Mouse (Mus musculus) limb, embryonic 15.5 days (tissue): Measurements from ENCODE around the gene Ccr1l1. TPM values are rescaled to one million over a fixed set of nuclear protein-coding genes. Genes with fewer than 3 reads are reported as not detected.
A peak's percentile ranks its signal among the peaks of the same experiment; 100 is the strongest.

Experiments
- ATAC-seq: fragments of 200-750 bp; cut with Nextera tagmentation; 2 replicates; pipeline ENCODE4 v1.8.0; 2017; ENCODE audit warnings: low read depth, moderate TSS enrichment; ENCODE audit not compliant: insufficient number of reproducible peaks, low FRiP score, low TSS enrichment
- H3K27ac ChIP-seq: fragments of 300-500 bp; sonication (generic); 2 replicates; pipeline ENCODE4 v1.5.1; 2015; ENCODE audit warnings: moderate library complexity, mild to moderate bottlenecking, inconsistent platforms
- H3K27me3 ChIP-seq: fragments of 300-500 bp; sonication (generic); 2 replicates; pipeline ENCODE4 v1.6.1; 2015; ENCODE audit warnings: inconsistent platforms
- H3K36me3 ChIP-seq: fragments of 300-500 bp; sonication (generic); 2 replicates; pipeline ENCODE4 v1.6.1; 2015; ENCODE audit warnings: inconsistent platforms
- H3K4me1 ChIP-seq: fragments of 300-500 bp; sonication (generic); 2 replicates; pipeline ENCODE4 v1.6.1; 2015; ENCODE audit warnings: inconsistent platforms
- H3K4me2 ChIP-seq: fragments of 300-500 bp; sonication (generic); 2 replicates; pipeline ENCODE4 v1.6.1; 2015; ENCODE audit warnings: mild to moderate bottlenecking, inconsistent platforms
- H3K4me3 ChIP-seq: fragments of 300-500 bp; sonication (generic); 2 replicates; pipeline ENCODE4 v1.5.1; 2015; ENCODE audit warnings: mild to moderate bottlenecking, inconsistent platforms
- H3K9ac ChIP-seq: fragments of 300-500 bp; sonication (generic); 2 replicates; pipeline ENCODE4 v1.6.1; 2015; ENCODE audit warnings: inconsistent platforms
- H3K9me3 ChIP-seq: fragments of 300-500 bp; sonication (generic); 2 replicates; pipeline ENCODE4 v1.6.1; 2016; ENCODE audit warnings: inconsistent platforms
- WGBS: fragments of 180-500 bp; shearing (Covaris S2); methylation state at CpG from one replicate; pipeline ENCODE4 v1.1.7; 2015; 5-methylcytosine and 5-hydroxymethylcytosine counted together
- polyA plus RNA-seq: library from polyadenylated mRNA; unstranded; fragments of >200 nt; fragmentation: Nextera tagmentation; extraction: Ambion mirVana; gene quantifications from 2 replicates; pipeline ENCODE4 v1.2.1, GENCODE M21; 2015

The Ccr1l1 gene
- polyA plus RNA-seq, 1 experiment from 2014 or later: not detected

GRCm38 (mm10) chr9:123953551-123953950 is 24.7 kb downstream of the Ccr1l1 start:
- no peaks in the 10 kb centered on the region for H3K4me1 ChIP-seq
- WGBS: 68% methylated on average over 2 of the region's 2 CpGs
- no peak overlapping the region for H3K27ac ChIP-seq
- no peak overlapping the region for H3K4me2 ChIP-seq
- no peak overlapping the region for H3K9ac ChIP-seq
- H3K9me3 ChIP-seq: no peaks in the 10 kb centered on the region
- H3K4me3 ChIP-seq: no peak overlapping the region
- no peaks in the 10 kb centered on the region for H3K36me3 ChIP-seq
- H3K27me3 ChIP-seq: no peaks in the 10 kb centered on the region
- ATAC-seq: no peak

- 80% methylated on average over 1 of the region's 1 CpGs for WGBS
- Histone ChIP-seq H3K27ac (no peak overlapping the region), H3K4me1 (no peaks in the 10 kb centered on the region), H3K4me2 (no peak overlapping the region), H3K27me3 (no peaks in the 10 kb centered on the region), H3K4me3 (no peak overlapping the region), H3K9ac (no peak overlapping the region), H3K9me3 (no peaks in the 10 kb centered on the region), H3K36me3 (no peaks in the 10 kb centered on the region)
- no peak for ATAC-seq
Observed at GRCm38 (mm10) chr9:123951176-123951575, 27.0 kb downstream of the Ccr1l1 start.

GRCm38 (mm10) chr9:123949432-123949831 is 28.8 kb downstream of the Ccr1l1 start:
- no peak for ATAC-seq
- Histone ChIP-seq H3K27ac (no peak overlapping the region), H3K27me3 (no peaks in the 10 kb centered on the region), H3K9ac (no peak overlapping the region), H3K4me1 (no peaks in the 10 kb centered on the region), H3K36me3 (no peaks in the 10 kb centered on the region), H3K4me3 (no peak overlapping the region), H3K4me2 (no peak overlapping the region), H3K9me3 (no peaks in the 10 kb centered on the region)
- WGBS: 81% methylated on average over 2 of the region's 2 CpGs

GRCm38 (mm10) chr9:123947815-123948214 is 30.4 kb downstream of the Ccr1l1 start:
- no peak overlapping the region for H3K4me3 ChIP-seq
- no peaks in the 10 kb centered on the region for H3K27me3 ChIP-seq
- H3K9me3 ChIP-seq: no peaks in the 10 kb centered on the region
- ATAC-seq: no peak
- H3K36me3 ChIP-seq: no peaks in the 10 kb centered on the region
- H3K4me1 ChIP-seq: no peaks in the 10 kb centered on the region
- H3K9ac ChIP-seq: no peak overlapping the region
- no peak overlapping the region for H3K27ac ChIP-seq
- 80% methylated on average over 1 of the region's 1 CpGs for WGBS
- no peak overlapping the region for H3K4me2 ChIP-seq

GRCm38 (mm10) chr9:123942025-123942424 is 36.2 kb downstream of the Ccr1l1 start:
- no peak for ATAC-seq
- Histone ChIP-seq H3K9me3 (no peaks in the 10 kb centered on the region), H3K4me2 (no peak overlapping the region), H3K27me3 (no peaks in the 10 kb centered on the region), H3K36me3 (no peaks in the 10 kb centered on the region), H3K4me3 (no peak overlapping the region), H3K4me1 (no peaks in the 10 kb centered on the region; the same call in 1 of the 2 replicates), H3K27ac (no peak overlapping the region), H3K9ac (no peak overlapping the region)
- WGBS: 85% methylated on average over 3 of the region's 3 CpGs

GRCm38 (mm10) chr9:123941316-123941715 is 36.9 kb downstream of the Ccr1l1 start:
- Histone ChIP-seq H3K9me3 (no peaks in the 10 kb centered on the region), H3K4me1 (no peaks in the 10 kb centered on the region; the same call in 1 of the 2 replicates), H3K27me3 (no peaks in the 10 kb centered on the region), H3K4me2 (no peak overlapping the region), H3K27ac (peak overlapping the region; percentile 8; the same call in 1 of the 2 replicates), H3K4me3 (no peak overlapping the region), H3K9ac (no peak overlapping the region), H3K36me3 (no peaks in the 10 kb centered on the region)
- WGBS: 70% methylated on average over 2 of the region's 2 CpGs
- no peak for ATAC-seq

GRCm38 (mm10) chr9:123940628-123941027 is 37.6 kb downstream of the Ccr1l1 start:
- no peaks in the 10 kb centered on the region; the same call in 1 of the 2 replicates for H3K4me1 ChIP-seq
- no peaks in the 10 kb centered on the region for H3K9me3 ChIP-seq
- no peak for ATAC-seq
- peak overlapping the region; percentile 8; the same call in 1 of the 2 replicates for H3K27ac ChIP-seq
- no peak overlapping the region for H3K9ac ChIP-seq
- H3K4me3 ChIP-seq: no peak overlapping the region
- no peaks in the 10 kb centered on the region for H3K27me3 ChIP-seq
- H3K36me3 ChIP-seq: no peaks in the 10 kb centered on the region
- no peak overlapping the region for H3K4me2 ChIP-seq

GRCm38 (mm10) chr9:123940168-123940567 is 38.0 kb downstream of the Ccr1l1 start:
- Histone ChIP-seq H3K4me2 (no peak overlapping the region), H3K36me3 (no peaks in the 10 kb centered on the region), H3K9ac (no peak overlapping the region), H3K27ac (no peak overlapping the region), H3K27me3 (no peaks in the 10 kb centered on the region), H3K4me3 (no peak overlapping the region), H3K9me3 (no peaks in the 10 kb centered on the region), H3K4me1 (no peaks in the 10 kb centered on the region; the same call in 1 of the 2 replicates)
- no peak for ATAC-seq
- WGBS: 71% methylated on average over 1 of the region's 1 CpGs

- no peaks in the 10 kb centered on the region for H3K27me3 ChIP-seq
- no peak overlapping the region for H3K4me2 ChIP-seq
- no peak overlapping the region for H3K27ac ChIP-seq
- 90% methylated on average over 2 of the region's 2 CpGs for WGBS
- H3K9ac ChIP-seq: no peak overlapping the region
- H3K36me3 ChIP-seq: no peaks in the 10 kb centered on the region
- no peak overlapping the region for H3K4me3 ChIP-seq
- no peak for ATAC-seq
- no peaks in the 10 kb centered on the region for H3K9me3 ChIP-seq
- no peaks in the 10 kb centered on the region; the same call in 1 of the 2 replicates for H3K4me1 ChIP-seq
Observed at GRCm38 (mm10) chr9:123937989-123938388, 40.2 kb downstream of the Ccr1l1 start.

GRCm38 (mm10) chr9:123936604-123937280 is 41.5 kb downstream of the Ccr1l1 start:
- Histone ChIP-seq H3K4me2 (no peak overlapping the region), H3K36me3 (no peaks in the 10 kb centered on the region), H3K4me1 (no peaks in the 10 kb centered on the region; the same call in 1 of the 2 replicates), H3K27me3 (no peaks in the 10 kb centered on the region), H3K4me3 (no peak overlapping the region), H3K9me3 (no peaks in the 10 kb centered on the region), H3K9ac (no peak overlapping the region), H3K27ac (no peak overlapping the region)
- WGBS: 76% methylated on average over 9 of the region's 9 CpGs
- ATAC-seq: no peak

- Histone ChIP-seq H3K4me2 (no peak overlapping the region), H3K4me1 (no peaks in the 10 kb centered on the region), H3K36me3 (no peaks in the 10 kb centered on the region), H3K27ac (no peak overlapping the region), H3K9ac (no peak overlapping the region), H3K9me3 (no peaks in the 10 kb centered on the region), H3K27me3 (no peaks in the 10 kb centered on the region), H3K4me3 (no peak overlapping the region)
- WGBS: 88% methylated on average over 5 of the region's 5 CpGs
- ATAC-seq: no peak
Observed at GRCm38 (mm10) chr9:123935776-123936175, 42.4 kb downstream of the Ccr1l1 start.

GRCm38 (mm10) chr9:123935346-123935745 is 42.9 kb downstream of the Ccr1l1 start:
- Histone ChIP-seq H3K27ac (no peak overlapping the region), H3K9ac (no peak overlapping the region), H3K36me3 (no peaks in the 10 kb centered on the region), H3K4me3 (no peak overlapping the region), H3K4me1 (no peaks in the 10 kb centered on the region), H3K9me3 (no peaks in the 10 kb centered on the region), H3K4me2 (no peak overlapping the region), H3K27me3 (no peaks in the 10 kb centered on the region)
- no peak for ATAC-seq
- WGBS: 90% methylated on average over 6 of the region's 6 CpGs
